Mouse (Mus musculus) E14TG2a.4 (cell line): ENCODE measurements around the gene Myrip.
A peak's percentile ranks its signal among the peaks of the same experiment; 100 is the strongest.

ENCODE experiments used
- H3K27me3 ChIP-seq: 2 replicates; pipeline ENCODE4 v1.6.1; 2014; ENCODE audit warnings: low read length, control low read depth; ENCODE audit not compliant: insufficient read depth
- H3K36me3 ChIP-seq: 2 replicates; pipeline ENCODE4 v1.6.1; 2014; ENCODE audit warnings: low read length, control low read depth; ENCODE audit not compliant: insufficient read depth
- H3K4me1 ChIP-seq: replicated peaks from 2 replicates; pipeline ENCODE4 v1.6.1; 2014; ENCODE audit warnings: low read depth, low read length, control low read depth
- H3K4me3 ChIP-seq: replicated peaks from 2 replicates; pipeline ENCODE4 v1.5.1; 2014; ENCODE audit warnings: mild to moderate bottlenecking, low read length
- H3K9me3 ChIP-seq: 2 replicates; pipeline ENCODE4 v1.6.1; 2014; ENCODE audit warnings: low read length, control low read depth
- CTCF ChIP-seq: conservative IDR thresholded peaks from 2 replicates; pipeline ENCODE4 v1.5.1; 2014; ENCODE audit warnings: low read length
- NANOG ChIP-seq: IDR thresholded peaks from 2 replicates; pipeline ENCODE4 v1.6.1; 2014; ENCODE audit warnings: borderline replicate concordance, low read length, mixed read lengths
- POU5F1 ChIP-seq: IDR thresholded peaks from 2 replicates; pipeline ENCODE4 v1.6.1; 2014; ENCODE audit warnings: low read length, borderline replicate concordance

Myrip gene

DNA sequence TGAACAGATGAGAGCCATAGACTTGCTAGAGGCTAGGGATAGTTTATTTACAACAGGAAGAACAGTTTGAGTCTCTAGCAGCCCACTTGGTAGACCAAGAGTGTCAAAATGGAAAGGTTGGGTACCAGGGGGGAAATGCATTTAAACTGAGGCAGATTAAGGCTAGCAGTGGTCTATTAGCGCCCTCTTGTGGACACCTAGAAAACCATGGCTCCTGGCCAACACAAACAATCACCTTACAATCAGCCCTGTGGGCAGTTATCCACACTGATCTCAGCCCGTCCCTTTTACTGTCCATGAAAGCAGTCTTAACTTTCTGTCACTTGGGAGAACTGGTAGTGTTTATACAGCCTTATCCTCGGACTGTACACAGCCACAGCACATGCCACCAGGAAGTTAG, 195.4 kb downstream of the Myrip start:
- Histone ChIP-seq H3K4me3 (no peak overlapping the region), H3K4me1 (peaks cover 14% of the 10 kb centered on the region), H3K27me3 (peaks cover 2% of the 10 kb centered on the region; the same call in 1 of the 2 replicates), H3K9me3 (no peaks in the 10 kb centered on the region), H3K36me3 (peaks cover 28% of the 10 kb centered on the region)
- peak; percentile 84 for TF ChIP-seq CTCF
- no peak for TF ChIP-seq NANOG

DNA sequence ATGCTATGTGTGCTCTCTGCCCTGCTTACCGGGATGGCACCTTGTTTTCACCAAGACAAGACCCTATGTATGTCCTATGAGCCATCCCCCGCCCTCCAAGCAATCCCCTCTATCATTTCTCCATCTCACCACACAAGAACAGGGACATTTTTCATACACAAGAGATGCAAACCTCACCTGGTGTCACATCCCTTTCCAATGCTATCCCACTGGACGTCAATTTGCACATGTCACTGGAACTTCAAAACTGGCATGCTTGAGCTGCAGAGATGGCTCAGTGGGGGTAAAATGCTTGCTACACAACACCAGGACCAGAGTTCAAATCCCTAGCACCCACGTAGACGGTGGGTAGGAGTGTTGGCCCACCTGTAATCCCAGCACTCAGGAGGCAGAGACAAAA, 196.7 kb downstream of the Myrip start:
- H3K27me3 ChIP-seq, result peaks cover 4% of the 10 kb centered on the region
- peaks cover 28% of the 10 kb centered on the region for H3K36me3 ChIP-seq
- H3K4me1 ChIP-seq, result peaks cover 10% of the 10 kb centered on the region
- no peak for TF ChIP-seq CTCF
- TF ChIP-seq POU5F1, result no peak
- TF ChIP-seq NANOG, result no peak
- H3K9me3 ChIP-seq, result no peaks in the 10 kb centered on the region
- H3K4me3 ChIP-seq, result no peak overlapping the region

DNA sequence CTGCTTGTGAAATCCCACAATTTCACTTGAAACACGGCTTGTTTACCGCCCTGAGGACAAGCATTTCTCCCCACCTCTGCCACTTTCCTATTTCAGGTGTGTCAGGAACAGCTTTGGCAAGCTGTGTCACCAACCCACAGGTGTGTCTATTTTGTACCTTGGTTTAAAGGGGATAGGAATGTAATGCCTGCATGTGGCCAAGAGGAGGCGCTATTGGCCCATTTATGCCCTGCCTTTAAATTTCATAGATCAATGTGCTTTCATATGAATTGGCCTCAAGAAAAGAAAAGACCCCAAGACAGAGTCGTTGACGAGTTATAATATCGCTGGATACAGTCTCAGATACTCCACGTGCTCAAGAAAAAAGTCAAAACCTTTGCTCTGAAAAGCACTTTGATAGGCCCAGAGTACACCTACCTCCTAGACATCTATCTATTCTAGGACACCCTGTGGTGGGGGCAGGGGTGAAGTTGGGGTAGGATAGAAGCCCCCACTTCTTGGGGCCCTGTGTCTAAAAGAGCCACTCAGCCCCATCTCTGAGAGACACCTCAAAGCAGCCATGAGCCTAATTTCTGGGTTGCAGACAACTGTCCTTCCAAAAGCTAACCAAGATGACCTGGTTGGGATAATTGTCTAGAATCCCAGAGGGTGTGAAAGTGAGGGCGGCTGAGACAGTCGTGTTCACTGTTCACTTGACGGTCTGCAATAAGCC, 200.0 kb downstream of the Myrip start:
- Histone ChIP-seq H3K36me3 (peaks cover 3% of the 10 kb centered on the region), H3K4me3 (no peak overlapping the region), H3K27me3 (peaks cover 4% of the 10 kb centered on the region), H3K9me3 (peaks cover 16% of the 10 kb centered on the region), H3K4me1 (no peaks in the 10 kb centered on the region; the same call in 1 of the 2 replicates)
- TF ChIP-seq NANOG, result no peak
- no peak for TF ChIP-seq POU5F1
- TF ChIP-seq CTCF, result peak; percentile 91

DNA sequence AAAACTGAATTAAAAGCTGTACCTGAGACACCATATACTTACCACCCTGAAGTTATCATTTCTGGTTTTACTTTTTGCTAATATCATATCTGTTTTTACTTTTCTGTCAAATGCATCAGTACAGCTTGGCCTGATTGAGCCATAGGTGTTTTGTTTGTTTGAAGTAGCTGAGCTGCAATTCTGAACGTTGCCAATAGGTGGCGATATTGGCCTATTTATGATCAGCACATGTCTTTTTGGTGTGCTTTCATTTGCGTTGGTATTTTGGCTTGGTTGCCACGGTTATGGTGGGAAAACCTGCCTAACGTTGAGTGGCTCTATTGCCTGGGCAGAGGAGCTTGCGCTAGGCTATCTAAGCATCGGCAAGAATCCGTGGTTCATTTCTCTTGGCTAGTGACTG, 200.7 kb downstream of the Myrip start:
- no peaks in the 10 kb centered on the region for H3K36me3 ChIP-seq

DNA sequence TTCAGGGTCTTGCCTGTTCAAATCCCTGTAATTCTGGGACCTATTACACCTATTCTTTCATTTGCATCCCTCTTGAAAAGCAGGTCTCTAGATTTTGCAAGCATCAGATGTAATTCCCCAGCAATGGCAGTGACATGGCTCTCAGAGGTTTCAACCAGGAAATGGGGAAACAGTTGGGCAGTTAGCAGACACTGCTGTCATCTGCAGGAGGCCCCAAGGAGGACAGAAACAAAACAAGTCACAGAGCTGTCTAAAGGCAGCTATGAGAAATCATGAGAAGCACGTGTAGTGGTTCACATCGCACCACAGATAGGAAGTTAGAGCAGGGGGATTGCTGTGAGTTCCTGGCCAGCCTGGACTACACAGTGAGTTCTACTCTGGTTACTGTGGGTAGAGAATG, 203.1 kb downstream of the Myrip start:
- H3K36me3 ChIP-seq, result no peaks in the 10 kb centered on the region
- peaks cover 30% of the 10 kb centered on the region for H3K9me3 ChIP-seq
- H3K4me1 ChIP-seq, result no peaks in the 10 kb centered on the region; the same call in 1 of the 2 replicates
- TF ChIP-seq NANOG (no peak), CTCF (no peak), POU5F1 (no peak)
- H3K27me3 ChIP-seq, result peaks cover 4% of the 10 kb centered on the region
- H3K4me3 ChIP-seq, result no peak overlapping the region

More for the DNA sequence above, 200.7 kb downstream of the Myrip start:
- TF ChIP-seq POU5F1, result no peak
- TF ChIP-seq CTCF, result peak; percentile 97
- no peak for TF ChIP-seq NANOG
- Histone ChIP-seq H3K4me1 (no peaks in the 10 kb centered on the region; the same call in 1 of the 2 replicates), H3K27me3 (peaks cover 4% of the 10 kb centered on the region), H3K4me3 (no peak overlapping the region), H3K9me3 (peaks cover 22% of the 10 kb centered on the region)

DNA sequence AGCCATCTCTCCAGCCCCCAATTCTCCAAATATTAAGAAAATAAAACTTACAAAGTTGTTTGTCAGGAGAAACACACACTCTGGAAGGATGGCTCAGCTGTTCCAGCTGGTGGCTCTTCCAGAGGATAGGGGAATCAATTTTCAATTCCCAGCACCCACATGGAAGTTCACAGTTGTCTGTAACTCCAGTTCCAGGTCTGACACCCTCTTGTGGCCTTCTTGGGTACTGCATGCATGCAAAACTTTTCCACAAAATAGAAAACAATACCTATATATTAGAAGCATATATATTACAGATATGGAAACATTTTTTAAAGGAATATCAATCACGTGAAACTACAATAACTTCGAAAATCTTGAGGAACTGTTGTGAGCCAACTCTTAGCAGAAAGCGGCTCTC, 210.5 kb downstream of the Myrip start:
- Histone ChIP-seq H3K4me3 (no peak overlapping the region), H3K9me3 (peaks cover 33% of the 10 kb centered on the region), H3K36me3 (no peaks in the 10 kb centered on the region), H3K27me3 (no peaks in the 10 kb centered on the region), H3K4me1 (no peaks in the 10 kb centered on the region; the same call in 1 of the 2 replicates)
- no peak for TF ChIP-seq NANOG
- peak; percentile 89 for TF ChIP-seq CTCF

DNA sequence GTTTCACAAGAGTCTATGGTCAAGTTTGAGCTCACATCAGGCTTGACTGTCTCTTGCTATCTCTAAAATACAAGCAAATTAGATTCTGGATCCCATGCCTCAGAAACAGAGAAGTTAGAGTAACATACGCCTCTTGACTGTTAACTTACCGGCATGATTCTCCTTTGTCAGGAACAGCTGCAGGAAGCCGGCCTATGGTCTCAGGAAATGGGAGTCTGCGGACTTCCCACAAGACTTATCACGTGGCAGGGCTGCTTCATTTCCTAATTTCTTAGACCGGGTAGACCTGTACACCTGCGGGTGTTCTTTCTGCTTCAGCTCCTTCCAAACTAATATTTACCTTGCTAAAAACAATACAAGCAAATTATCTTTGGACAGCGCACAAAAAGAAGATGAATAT, 215.4 kb downstream of the Myrip start:
- H3K4me3 ChIP-seq, result no peak overlapping the region
- peaks cover 21% of the 10 kb centered on the region for H3K9me3 ChIP-seq
- no peak for TF ChIP-seq CTCF
- no peak for TF ChIP-seq NANOG
- TF ChIP-seq POU5F1, result no peak
- H3K4me1 ChIP-seq, result peaks cover 12% of the 10 kb centered on the region
- no peaks in the 10 kb centered on the region for H3K36me3 ChIP-seq
- H3K27me3 ChIP-seq, result peaks cover 8% of the 10 kb centered on the region; the same call in 1 of the 2 replicates

DNA sequence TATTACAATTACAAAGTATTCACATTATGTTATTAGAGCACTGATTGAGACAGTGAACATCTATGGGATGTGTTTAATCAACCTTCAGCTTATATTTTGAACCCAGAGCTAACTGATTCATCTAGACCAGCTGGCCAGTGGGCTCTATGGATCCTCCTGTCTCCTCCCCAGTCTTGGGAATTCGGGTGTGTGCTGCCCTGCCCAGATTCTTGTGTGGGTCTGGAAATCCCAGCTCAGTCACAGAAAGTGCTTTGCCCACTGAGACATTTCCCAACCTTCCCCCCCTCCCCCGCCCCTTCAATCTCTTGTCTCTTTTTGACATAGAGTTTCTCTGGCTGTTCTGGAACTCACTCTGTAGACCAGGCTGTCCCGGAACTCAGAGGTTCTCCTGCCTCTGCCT, 217.6 kb downstream of the Myrip start:
- TF ChIP-seq CTCF (no peak), NANOG (no peak), POU5F1 (no peak)
- Histone ChIP-seq H3K4me1 (peaks cover 12% of the 10 kb centered on the region), H3K9me3 (no peaks in the 10 kb centered on the region), H3K4me3 (no peak overlapping the region), H3K27me3 (peaks cover 12% of the 10 kb centered on the region; the same call in 1 of the 2 replicates), H3K36me3 (no peaks in the 10 kb centered on the region)

DNA sequence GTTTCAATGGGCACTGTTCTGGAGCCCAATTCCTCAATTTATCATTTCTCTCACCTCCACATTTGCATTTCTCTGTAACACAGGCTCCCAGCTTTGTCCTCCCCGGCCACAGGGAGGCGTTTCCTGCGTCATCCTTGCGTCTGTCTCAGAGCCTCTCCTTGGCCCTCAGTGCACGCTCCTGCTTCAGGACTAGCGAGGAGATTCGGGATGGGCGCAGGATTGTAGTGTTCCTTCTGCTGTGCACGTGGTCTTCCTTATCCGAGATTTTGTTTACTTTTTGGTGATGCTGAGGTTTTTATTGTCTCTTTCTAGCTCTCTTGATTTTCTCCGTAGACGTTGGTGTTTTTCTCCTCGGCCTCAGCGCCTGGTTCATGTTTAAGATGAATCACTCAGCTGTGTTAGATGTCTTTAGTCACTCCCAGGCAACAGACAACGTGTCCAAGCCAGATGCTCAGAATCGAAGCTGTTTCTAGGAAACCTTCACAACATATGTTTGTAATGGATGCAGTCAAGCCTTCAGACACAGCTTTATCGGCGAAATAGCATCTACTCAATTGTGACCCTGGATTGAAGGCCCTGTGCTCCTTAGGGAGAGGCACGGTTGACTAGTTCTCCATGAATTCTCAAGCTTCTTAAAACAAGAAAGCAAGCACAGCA, 218.3 kb downstream of the Myrip start:
- peaks cover 12% of the 10 kb centered on the region; the same call in 1 of the 2 replicates for H3K27me3 ChIP-seq
- H3K4me1 ChIP-seq, result peaks cover 12% of the 10 kb centered on the region
- H3K4me3 ChIP-seq, result no peak overlapping the region
- H3K36me3 ChIP-seq, result no peaks in the 10 kb centered on the region
- TF ChIP-seq POU5F1 (no peak), NANOG (no peak), CTCF (no peak)
- H3K9me3 ChIP-seq, result no peaks in the 10 kb centered on the region
